Mouse (Mus musculus) ES-Bruce4 (cell line): Measurements from ENCODE around the gene Slc39a5. TPM values are rescaled to one million over a fixed set of nuclear protein-coding genes. Genes with fewer than 3 reads are reported as not detected.

Source experiments
- H3K27ac ChIP-seq: 2 replicates; pipeline ENCODE4 v1.5.1; 2012; ENCODE audit warnings: low read length, inconsistent platforms; ENCODE audit not compliant: insufficient read depth
- H3K27me3 ChIP-seq: 2 replicates; pipeline ENCODE4 v1.6.1; 2012; ENCODE audit warnings: mild to moderate bottlenecking, low read length, inconsistent platforms; ENCODE audit not compliant: control insufficient read depth, poor library complexity, insufficient read depth, severe bottlenecking
- H3K36me3 ChIP-seq: 2 replicates; pipeline ENCODE4 v1.6.1; 2012; ENCODE audit warnings: inconsistent platforms, mild to moderate bottlenecking, low read length, moderate library complexity; ENCODE audit not compliant: control insufficient read depth, poor library complexity, insufficient read depth, severe bottlenecking
- H3K4me1 ChIP-seq: one replicate; pipeline ENCODE4 v1.8.1; 2011; ENCODE audit warnings: low read length; ENCODE audit not compliant: control insufficient read depth, insufficient read depth
- H3K4me3 ChIP-seq: 2 replicates; pipeline ENCODE4 v1.5.1; 2011; ENCODE audit warnings: low read depth, mild to moderate bottlenecking, low read length
- H3K9ac ChIP-seq: 2 replicates; pipeline ENCODE4 v1.6.1; 2012; ENCODE audit warnings: low read depth, mild to moderate bottlenecking, inconsistent platforms; ENCODE audit not compliant: poor library complexity, severe bottlenecking
- H3K9me3 ChIP-seq: replicated peaks from 2 replicates; pipeline ENCODE4 v1.6.1; 2012; ENCODE audit warnings: mild to moderate bottlenecking, low read length, inconsistent platforms; ENCODE audit not compliant: control insufficient read depth, poor library complexity, insufficient read depth, severe bottlenecking
- CTCF ChIP-seq: IDR thresholded peaks from one replicate; pipeline ENCODE4 v1.8.1; 2011; ENCODE audit warnings: low read depth, low read length
- EP300 ChIP-seq: IDR thresholded peaks from 2 replicates; pipeline ENCODE4 v1.6.1; 2011; ENCODE audit warnings: low read depth, low read length; ENCODE audit not compliant: insufficient read depth
- POLR2A ChIP-seq: IDR thresholded peaks from one replicate; pipeline ENCODE4 v1.8.1; 2011; ENCODE audit warnings: low read length; ENCODE audit not compliant: insufficient read depth
- polyA plus RNA-seq: library from polyadenylated mRNA; stranded (reverse); fragments of >200 nt; gene quantifications from 2 replicates; pipeline ENCODE4 v1.2.4, GENCODE M21; 2011; ENCODE audit warnings: low read depth; ENCODE audit not compliant: missing spikeins, insufficient read depth, insufficient read length

Slc39a5 gene
- polyA plus RNA-seq, 1 experiment, result 0.31 TPM

DNA sequence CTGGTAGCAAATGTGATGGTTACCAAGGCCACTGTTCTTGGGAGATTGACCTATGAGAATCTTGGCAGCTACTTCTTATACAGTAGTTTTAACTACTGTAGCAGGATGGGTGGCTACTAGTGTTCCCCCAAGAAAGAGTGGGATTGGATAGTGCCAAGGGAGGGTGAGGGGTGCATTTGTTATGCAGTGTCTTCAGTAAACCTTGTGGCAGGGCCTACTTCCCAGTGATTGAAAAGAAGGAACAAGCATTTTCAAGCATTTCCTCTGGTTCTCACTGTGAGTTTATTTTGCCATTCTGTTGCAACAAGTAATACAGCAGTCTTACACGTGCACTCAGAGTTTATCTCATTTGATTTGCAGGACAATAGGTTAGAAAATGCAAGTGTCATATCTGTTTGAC is 11.5 kb upstream of the Slc39a5 start:
- TF ChIP-seq EP300 (no peak), CTCF (no peak), POLR2A (no peak)
- H3K4me1 ChIP-seq, result peaks cover 1% of the 10 kb centered on the region
- no peaks in the 10 kb centered on the region for H3K27me3 ChIP-seq
- peaks cover 15% of the 10 kb centered on the region for H3K36me3 ChIP-seq
- H3K9ac ChIP-seq, result peak overlapping the region; percentile 77
- H3K4me3 ChIP-seq, result no peak overlapping the region
- H3K27ac ChIP-seq, result no peak overlapping the region
- no peaks in the 10 kb centered on the region for H3K9me3 ChIP-seq

- Histone ChIP-seq H3K9ac (peak overlapping the region; percentile 77), H3K27me3 (no peaks in the 10 kb centered on the region), H3K4me3 (peak overlapping the region; percentile 73), H3K9me3 (no peaks in the 10 kb centered on the region), H3K36me3 (peaks cover 15% of the 10 kb centered on the region), H3K4me1 (peaks cover 1% of the 10 kb centered on the region), H3K27ac (no peak overlapping the region)
- TF ChIP-seq POLR2A, result no peak
- no peak for TF ChIP-seq EP300
- TF ChIP-seq CTCF, result no peak
Observed at GRCm38 (mm10) chr10:128412055-128412381, 11.0 kb upstream of the Slc39a5 start.

- Histone ChIP-seq H3K9me3 (no peaks in the 10 kb centered on the region), H3K4me3 (peak within 1 kb of the TSS; percentile 73), H3K36me3 (peaks cover 11% of the 10 kb centered on the region), H3K27ac (peak within 1 kb of the TSS; percentile 57), H3K27me3 (no peaks in the 10 kb centered on the region), H3K4me1 (peaks cover 1% of the 10 kb centered on the region), H3K9ac (peak within 1 kb of the TSS; percentile 77)
- TF ChIP-seq EP300 (no peak), POLR2A (peak; percentile 68), CTCF (no peak)
Observed at GRCm38 (mm10) chr10:128411211-128412054, 10.4 kb upstream of the Slc39a5 start, which contains the start of the genes Nabp2 and Rnf41. Nabp2 (minus strand) TSS chr10:128411492. Rnf41 (plus strand) TSS chr10:128411657.

GRCm38 (mm10) chr10:128410560-128410845 is 9.5 kb upstream of the Slc39a5 start:
- Histone ChIP-seq H3K27ac (peak overlapping the region; percentile 57), H3K9me3 (no peaks in the 10 kb centered on the region), H3K9ac (peak overlapping the region; percentile 71), H3K4me3 (peak overlapping the region; percentile 50), H3K27me3 (no peaks in the 10 kb centered on the region), H3K36me3 (peaks cover 7% of the 10 kb centered on the region; the same call in 1 of the 2 replicates), H3K4me1 (peaks cover 1% of the 10 kb centered on the region)
- TF ChIP-seq EP300, result no peak
- TF ChIP-seq CTCF, result no peak
- no peak for TF ChIP-seq POLR2A

- H3K4me1 ChIP-seq, result peaks cover 1% of the 10 kb centered on the region
- H3K9me3 ChIP-seq, result no peaks in the 10 kb centered on the region
- peak overlapping the region; percentile 57 for H3K27ac ChIP-seq
- H3K27me3 ChIP-seq, result no peaks in the 10 kb centered on the region
- 0 out of 2 replicates have a peak, but pooled peaks cover 4% of the 10 kb centered on the region for H3K36me3 ChIP-seq
- H3K4me3 ChIP-seq, result peak overlapping the region; percentile 89
- peak overlapping the region; percentile 79 for H3K9ac ChIP-seq
- TF ChIP-seq POLR2A (no peak), CTCF (peak; percentile 65), EP300 (0 out of 2 replicates have a peak, but pooled peaks have one; percentile 52)
Observed at GRCm38 (mm10) chr10:128409692-128410559, 8.9 kb upstream of the Slc39a5 start.
